Mouse (Mus musculus): ENCODE data around the gene Tmem231.

Tmem231 gene

DNA sequence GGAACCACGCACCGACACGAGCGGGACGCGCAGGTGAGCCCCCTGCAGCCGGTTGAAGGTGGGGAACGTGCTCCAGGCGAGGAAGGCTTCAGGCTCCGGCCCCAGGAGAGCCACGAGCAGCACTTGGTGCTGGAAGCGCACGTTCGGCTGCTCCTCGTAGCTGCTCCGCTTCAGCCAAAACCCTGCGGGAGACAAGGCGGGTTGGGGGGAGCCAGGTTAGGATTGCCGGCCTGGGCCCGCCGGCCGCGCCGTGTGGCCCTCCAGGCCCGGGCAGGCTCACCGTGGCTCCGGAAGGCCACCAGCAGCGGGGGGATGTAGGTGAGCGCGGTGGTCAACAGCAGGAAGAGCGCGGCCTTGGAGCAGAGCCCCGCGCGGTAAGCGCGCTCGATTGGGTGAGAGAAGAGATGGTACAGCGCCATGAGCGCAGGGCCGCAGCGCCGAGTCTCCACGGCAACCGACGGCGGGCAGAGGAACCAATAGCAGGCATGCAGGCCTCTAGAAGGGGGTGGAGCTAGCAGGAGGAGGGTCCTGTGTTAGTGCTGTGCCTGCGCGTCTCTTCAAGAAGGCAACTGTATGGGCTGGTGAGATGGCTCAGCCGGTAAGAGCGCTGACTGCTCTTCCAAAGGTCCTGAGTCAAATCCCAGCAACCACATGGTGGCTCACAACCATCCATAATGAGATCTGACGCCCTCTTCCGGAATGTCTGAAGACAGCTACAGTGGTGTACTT, at the start of gene Tmem231:
TSS of gene Tmem231 (minus strand) at position 534 of the 729 bp plus-strand sequence.
- peak; percentile 94 to 97 for DNase-seq

DNA sequence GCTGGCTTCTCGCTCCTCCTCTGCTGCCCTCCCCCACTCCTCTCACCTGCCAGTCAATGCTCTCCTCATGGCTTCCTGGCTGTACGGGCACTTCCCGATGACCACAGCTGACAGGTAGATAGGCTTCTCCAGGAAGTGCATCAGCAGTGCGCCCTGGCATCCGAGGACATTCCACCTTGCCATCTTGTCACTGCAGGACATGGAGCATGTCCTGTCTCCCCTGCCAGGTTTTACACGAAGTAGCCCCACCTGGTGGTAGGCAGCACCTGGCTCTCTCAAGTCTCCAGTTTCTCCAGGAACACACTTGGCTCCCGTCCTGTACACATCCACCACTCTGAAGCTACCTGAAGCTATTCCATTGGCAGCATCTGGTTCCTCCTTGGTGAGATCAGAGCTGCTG, 48.4 kb upstream of the Tmem231 start:
- peak; percentile 57 to 63 for DNase-seq

DNA sequence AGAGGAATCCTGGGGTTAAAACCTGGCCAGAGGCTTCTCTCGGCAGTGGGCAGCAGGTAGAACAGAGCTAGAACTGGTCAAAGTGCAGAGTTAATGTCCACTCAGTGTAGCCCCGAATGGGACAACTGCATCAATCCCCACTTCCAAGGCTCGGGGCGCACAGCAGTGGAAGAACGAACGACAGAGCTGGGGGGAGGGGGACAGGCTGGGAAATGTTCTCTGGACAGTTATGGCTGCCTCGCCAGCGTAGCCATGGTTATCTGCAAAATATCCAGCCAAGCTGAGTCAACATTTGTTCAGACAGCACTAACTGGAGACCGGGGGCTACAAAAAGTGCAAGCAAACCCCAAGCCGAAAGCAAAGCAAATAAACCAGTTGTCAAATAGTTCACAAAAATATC, 44.5 kb upstream of the Tmem231 start:
- DNase-seq, result peak in 1 of 2 experiments; percentile 29

GRCm38 (mm10) chr8:111976326-111976725, 42.6 kb upstream of the Tmem231 start:
- DNase-seq, result no peak

- no peak for DNase-seq
Observed at GRCm38 (mm10) chr8:111975706-111976105, 42.0 kb upstream of the Tmem231 start.

DNA sequence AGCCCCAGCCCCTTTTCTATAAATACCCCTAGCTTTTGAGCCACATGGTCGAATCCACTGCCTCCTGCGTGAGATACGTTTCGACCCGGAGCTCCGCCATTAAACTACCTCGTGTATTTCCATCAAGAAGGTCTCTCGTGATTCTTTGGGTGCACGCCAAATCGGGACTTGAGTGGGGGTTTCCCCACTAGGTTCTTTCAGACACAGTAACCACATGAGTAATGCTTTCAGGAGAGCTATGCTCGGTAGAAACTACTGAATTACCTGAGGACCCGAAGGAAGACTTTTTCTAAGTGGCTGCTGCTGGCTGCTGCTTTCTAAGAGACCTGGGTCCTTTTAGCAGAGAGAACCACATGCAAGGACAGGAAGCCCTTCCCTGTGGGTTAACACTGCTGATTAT, 40.5 kb upstream of the Tmem231 start:
- no peak for DNase-seq

DNA sequence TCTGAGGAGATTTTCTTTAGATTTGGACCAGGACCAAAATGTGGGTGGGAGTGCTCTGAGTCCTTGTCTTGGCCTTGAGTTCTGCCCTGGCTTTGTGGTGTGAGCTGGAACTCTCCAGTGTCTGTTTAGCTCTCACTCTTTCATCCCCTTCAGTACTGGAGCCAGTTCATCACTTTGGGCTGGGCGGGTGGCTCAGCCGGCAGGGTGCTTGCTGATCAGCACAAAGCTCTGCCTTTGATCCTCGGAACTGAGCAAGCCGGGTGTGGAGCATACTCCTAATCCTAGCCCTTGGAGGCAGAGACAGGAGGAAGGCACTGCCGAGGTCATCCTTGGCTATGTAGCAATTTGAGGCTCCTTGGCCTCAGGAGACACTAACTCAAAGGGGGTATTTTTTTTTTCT, 35.3 kb upstream of the Tmem231 start:
- no peak for DNase-seq

- DNase-seq, result no peak
Observed at GRCm38 (mm10) chr8:111968541-111968940, 34.9 kb upstream of the Tmem231 start.

GRCm38 (mm10) chr8:111967246-111967870, 33.7 kb upstream of the Tmem231 start:
- DNase-seq, result no peak

GRCm38 (mm10) chr8:111964849-111965561, 31.3 kb upstream of the Tmem231 start:
- no peak for DNase-seq

GRCm38 (mm10) chr8:111964351-111964750, 30.7 kb upstream of the Tmem231 start:
- DNase-seq, result no peak

GRCm38 (mm10) chr8:111963546-111963945, 29.9 kb upstream of the Tmem231 start:
- DNase-seq, result no peak

- DNase-seq, result peak in 1 of 2 experiments; percentile 38
Observed at GRCm38 (mm10) chr8:111963091-111963490, 29.4 kb upstream of the Tmem231 start.

DNA sequence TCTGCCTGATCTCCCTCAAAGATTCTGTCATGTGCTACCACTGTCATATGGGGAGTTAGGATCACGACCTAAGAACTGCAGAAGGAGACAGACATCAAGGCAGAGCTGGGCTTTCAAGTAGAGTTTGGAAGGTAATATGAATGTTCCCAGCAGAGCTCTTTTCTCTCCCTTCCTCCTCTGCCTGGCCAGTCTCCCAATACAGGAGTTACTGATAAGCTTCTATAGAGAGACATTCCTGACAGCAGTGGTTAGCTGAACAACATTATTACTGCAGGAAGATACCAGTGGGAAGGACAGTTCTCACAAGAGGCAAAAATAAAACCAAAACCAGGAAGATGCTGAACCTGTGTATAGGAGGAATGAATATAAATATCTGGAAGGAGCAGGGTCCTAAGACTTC, 28.9 kb upstream of the Tmem231 start:
- DNase-seq, result no peak

DNA sequence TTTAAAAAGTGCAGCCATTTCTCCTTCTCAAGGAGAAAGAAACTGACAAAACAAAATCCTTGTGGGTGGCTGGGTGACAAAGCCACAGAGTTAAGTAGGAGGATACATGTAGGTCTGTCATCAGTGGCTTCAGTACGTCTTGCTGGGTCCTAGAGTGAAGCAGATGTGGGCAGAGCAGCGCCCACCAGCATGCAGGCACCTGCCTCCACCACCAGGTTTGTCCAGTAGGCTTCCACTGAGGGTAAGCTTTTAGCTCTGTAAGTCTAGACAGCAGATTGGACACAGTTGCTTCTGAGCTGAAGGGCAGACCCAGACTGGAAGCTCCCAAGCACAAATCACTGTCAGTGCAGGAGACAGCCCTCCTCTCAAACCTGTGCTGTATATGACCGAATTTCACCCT, 27.6 kb upstream of the Tmem231 start:
- DNase-seq, result no peak

DNA sequence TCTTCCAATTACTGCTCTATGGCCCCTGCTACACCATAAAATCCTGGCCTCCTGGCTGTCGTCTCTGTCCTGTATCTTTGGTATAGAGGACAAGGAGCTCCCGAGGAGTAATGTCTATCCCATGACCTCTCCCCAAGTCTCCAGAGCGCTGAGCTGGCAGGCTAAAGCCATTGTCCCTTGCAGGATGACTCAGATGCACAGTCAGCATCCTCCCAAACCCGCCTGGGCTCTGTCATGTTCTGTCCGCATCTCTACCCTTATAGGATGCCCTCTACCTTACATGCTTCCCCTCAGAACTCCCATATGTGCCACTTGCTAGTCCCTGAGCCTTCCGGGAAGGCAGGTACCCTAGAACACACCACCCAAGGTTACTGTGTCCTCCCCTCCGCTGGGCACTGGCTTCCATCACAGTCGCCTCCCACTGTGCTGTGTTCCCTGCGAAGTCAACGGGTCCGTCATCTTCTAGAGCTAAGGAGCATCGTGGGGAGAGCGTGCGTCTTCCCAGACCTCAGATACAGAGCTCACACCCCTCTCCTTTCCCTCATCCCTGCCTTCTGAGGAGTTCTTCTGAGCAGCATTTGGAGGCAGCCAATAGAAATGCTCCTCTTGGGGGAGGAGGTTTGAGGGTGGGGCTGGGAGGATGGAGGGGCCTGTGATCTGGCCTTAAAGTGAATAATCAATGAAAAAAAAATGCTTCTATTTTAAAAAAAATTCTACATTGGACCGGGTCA, 27.1 kb upstream of the Tmem231 start:
- no peak for DNase-seq

DNA sequence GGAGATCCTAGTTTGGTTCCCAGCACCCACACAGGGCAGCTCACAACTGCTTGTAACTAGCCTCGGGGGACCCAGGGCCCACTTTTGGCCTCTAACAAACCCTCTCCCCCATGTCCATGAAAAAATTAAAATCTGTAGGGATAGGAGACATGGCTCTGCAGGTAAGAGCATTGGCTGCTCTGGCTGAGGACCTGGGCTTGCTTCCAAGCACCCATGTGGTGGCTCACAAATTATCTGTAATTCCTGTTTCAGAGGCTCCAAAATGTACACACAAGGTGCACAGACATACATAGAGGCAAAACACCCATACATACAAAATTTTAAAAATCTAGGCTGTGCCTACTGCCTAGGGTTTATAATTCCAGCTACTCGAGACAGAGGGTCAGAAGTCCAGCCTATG, 23.6 kb upstream of the Tmem231 start:
- DNase-seq, result no peak

GRCm38 (mm10) chr8:111955879-111956278, 22.2 kb upstream of the Tmem231 start:
- no peak for DNase-seq

- no peak for DNase-seq
Observed at GRCm38 (mm10) chr8:111954844-111955594, 21.3 kb upstream of the Tmem231 start.

DNA sequence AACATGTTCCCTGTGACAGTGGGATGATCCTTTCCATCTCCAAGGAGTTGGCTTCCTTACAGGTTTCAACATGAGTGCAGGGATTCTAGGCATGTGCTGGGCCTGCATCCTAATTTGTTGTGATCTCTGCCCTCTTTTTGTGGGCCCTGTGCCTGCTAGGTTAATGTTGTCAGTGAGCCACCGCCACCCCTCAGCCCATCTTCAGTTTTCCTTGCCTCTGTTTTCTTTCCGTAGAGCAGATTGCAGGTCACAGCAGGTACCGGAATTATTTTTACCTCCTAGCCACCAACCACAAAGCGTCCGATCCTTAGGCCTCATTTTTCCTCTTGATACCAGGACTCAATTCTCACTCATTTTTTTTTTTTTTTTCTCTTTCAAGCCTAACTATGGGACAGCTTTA, 18.3 kb upstream of the Tmem231 start:
- peak; percentile 50 to 56 for DNase-seq

DNA sequence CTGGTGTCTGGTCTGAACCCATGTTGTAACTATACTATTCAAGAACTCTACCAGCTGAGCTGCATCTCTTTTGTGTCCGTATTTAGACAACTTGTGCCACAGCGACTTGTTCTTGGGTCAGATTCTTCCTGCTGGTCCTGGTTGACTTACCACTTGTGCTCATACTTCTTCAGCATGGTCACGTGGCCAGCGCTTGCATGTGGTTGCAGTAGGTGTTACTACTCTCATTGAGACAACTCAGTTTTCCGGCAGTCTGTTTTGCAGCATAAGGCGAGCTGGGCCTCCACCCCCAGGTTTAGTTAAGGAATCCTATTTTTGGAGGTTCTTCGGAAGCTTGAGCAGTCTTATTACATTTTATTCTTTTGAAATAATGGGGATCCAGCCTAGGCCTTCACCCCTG, 17.6 kb upstream of the Tmem231 start:
- DNase-seq, result no peak

GRCm38 (mm10) chr8:111950846-111951245, 17.2 kb upstream of the Tmem231 start:
- DNase-seq, result no peak
